Mouse (Mus musculus) erythroid progenitor cell, adult 5-6 weeks (primary cell): ENCODE data around the gene Idh1. TPM values are rescaled to one million over a fixed set of nuclear protein-coding genes. Genes with fewer than 3 reads are reported as not detected.
A peak's percentile ranks its signal among the peaks of the same experiment; 100 is the strongest.

Source experiments
- ATAC-seq: replicated peaks from 2 replicates; pipeline ENCODE4 v1.8.0; 2016; ENCODE audit warnings: moderate number of reproducible peaks, mild to moderate bottlenecking, moderate TSS enrichment, inconsistent platforms; ENCODE audit not compliant: poor library complexity, low FRiP score, severe bottlenecking
- total RNA-seq, 2 experiments: library from RNA; stranded (forward) in 1 of 2; stranded (reverse) in 1 of 2; fragments of 150-400 nt in 1 of 2; fragments of 186-747, 209-891 nt in 1 of 2; gene quantifications; 2 replicates each; pipeline versions ENCODE4 v1.2.3 to v1.2.4; 2015 to 2017; ENCODE audit warnings: low replicate concordance in 2 of 2

The Idh1 gene
- total RNA-seq, 2 experiments from 2014 or later = 21.8 to 30.5 TPM

- peak; percentile 72 for ATAC-seq
Measured at GRCm38 (mm10) chr1:65178126-65178901, 8.0 kb downstream of the Idh1 start.

GRCm38 (mm10) chr1:65177452-65177851 is 8.8 kb downstream of the Idh1 start:
- no peak for ATAC-seq

- no peak for ATAC-seq
Measured at GRCm38 (mm10) chr1:65176912-65177311, 9.4 kb downstream of the Idh1 start.

- ATAC-seq = no peak
Measured at GRCm38 (mm10) chr1:65176171-65176570, 10.1 kb downstream of the Idh1 start.

- ATAC-seq = no peak
Measured at GRCm38 (mm10) chr1:65173716-65174115, 12.6 kb downstream of the Idh1 start.

GRCm38 (mm10) chr1:65171579-65171978 is 14.7 kb downstream of the Idh1 start:
- no peak for ATAC-seq

GRCm38 (mm10) chr1:65169947-65170346 is 16.4 kb downstream of the Idh1 start:
- no peak for ATAC-seq

GRCm38 (mm10) chr1:65169536-65169935 is 16.8 kb downstream of the Idh1 start:
- no peak for ATAC-seq

GRCm38 (mm10) chr1:65167496-65167895 is 18.8 kb downstream of the Idh1 start:
- no peak for ATAC-seq

- no peak for ATAC-seq
Measured at GRCm38 (mm10) chr1:65162210-65162609, 24.1 kb downstream of the Idh1 start.

- no peak for ATAC-seq
Measured at GRCm38 (mm10) chr1:65156111-65156510, 30.2 kb downstream of the Idh1 start.

- ATAC-seq = no peak
Measured at GRCm38 (mm10) chr1:65154814-65155213, 31.5 kb downstream of the Idh1 start.

GRCm38 (mm10) chr1:65147971-65148370 is 38.3 kb downstream of the Idh1 start:
- no peak for ATAC-seq

- no peak for ATAC-seq
Measured at GRCm38 (mm10) chr1:65147326-65147725, 39.0 kb downstream of the Idh1 start.

- no peak for ATAC-seq
Measured at GRCm38 (mm10) chr1:65146601-65147000, 39.7 kb downstream of the Idh1 start.

- no peak for ATAC-seq
Measured at GRCm38 (mm10) chr1:65144783-65145182, 41.5 kb downstream of the Idh1 start.

- ATAC-seq = no peak
Measured at GRCm38 (mm10) chr1:65137560-65137959, 48.7 kb downstream of the Idh1 start.

- no peak for ATAC-seq
Measured at GRCm38 (mm10) chr1:65132833-65133232, 53.5 kb downstream of the Idh1 start.

- no peak for ATAC-seq
Measured at GRCm38 (mm10) chr1:65131671-65132070, 54.6 kb downstream of the Idh1 start.

GRCm38 (mm10) chr1:65130226-65130625 is 56.1 kb downstream of the Idh1 start:
- ATAC-seq = no peak

GRCm38 (mm10) chr1:65129634-65130180 is 56.6 kb downstream of the Idh1 start:
- no peak for ATAC-seq
